Mouse (Mus musculus) intestine, postnatal 0 days (tissue): ENCODE results near the gene 0610030E20Rik. TPM values are rescaled to one million over a fixed set of nuclear protein-coding genes. Genes with fewer than 3 reads are reported as not detected.

Experiments
- ATAC-seq: fragments of 200-750 bp; cut with Nextera tagmentation; 2 replicates; pipeline ENCODE4 v1.8.0; 2017; ENCODE audit warnings: mild to moderate bottlenecking, moderate TSS enrichment, moderate library complexity
- H3K27ac ChIP-seq: fragments of 300-500 bp; sonication (generic); 2 replicates; pipeline ENCODE4 v1.5.1; 2014; ENCODE audit warnings: mild to moderate bottlenecking, low read depth, low read length, moderate library complexity
- H3K27me3 ChIP-seq: fragments of 300-500 bp; sonication (generic); replicated peaks from 2 replicates; pipeline ENCODE4 v1.6.1; 2014; ENCODE audit warnings: low read length, mixed read lengths; ENCODE audit not compliant: control insufficient read depth, insufficient read depth
- H3K36me3 ChIP-seq: fragments of 300-500 bp; sonication (generic); 2 replicates; pipeline ENCODE4 v1.6.1; 2014; ENCODE audit warnings: mild to moderate bottlenecking, moderate library complexity; ENCODE audit not compliant: control insufficient read depth, insufficient read depth
- H3K4me1 ChIP-seq: fragments of 300-500 bp; sonication (generic); replicated peaks from 2 replicates; pipeline ENCODE4 v1.6.1; 2014; ENCODE audit warnings: antibody characterized with exemption, low read length, mixed read lengths; ENCODE audit not compliant: control insufficient read depth, insufficient read depth
- H3K4me2 ChIP-seq: fragments of 300-500 bp; sonication (generic); replicated peaks from 2 replicates; pipeline ENCODE4 v1.6.1; 2014; ENCODE audit warnings: low read depth, mild to moderate bottlenecking, moderate library complexity
- H3K4me3 ChIP-seq: fragments of 300-500 bp; sonication (generic); 2 replicates; pipeline ENCODE4 v1.5.1; 2014; ENCODE audit warnings: low read depth, low read length
- H3K9ac ChIP-seq: fragments of 300-500 bp; sonication (generic); 2 replicates; pipeline ENCODE4 v1.6.1; 2014; ENCODE audit warnings: mild to moderate bottlenecking, low read depth, low read length
- H3K9me3 ChIP-seq: fragments of 300-500 bp; sonication (generic); 2 replicates; pipeline ENCODE4 v1.6.1; 2016; ENCODE audit warnings: mixed run types; ENCODE audit not compliant: control insufficient read depth
- CTCF ChIP-seq: sonication (generic); IDR thresholded peaks from 2 replicates; pipeline ENCODE4 v1.5.1; 2016; ENCODE audit warnings: low read depth, mild to moderate bottlenecking, control low read depth, antibody characterized with exemption, moderate library complexity
- WGBS: fragments of 180-500 bp; shearing (Covaris S2); extraction: QIAGEN DNeasy Blood & Tissue Kit; methylation state at CpG from one replicate; pipeline ENCODE4 v1.1.7; 2014; 5-methylcytosine and 5-hydroxymethylcytosine counted together
- polyA plus RNA-seq: library from polyadenylated mRNA; unstranded; fragments of >200 nt; fragmentation: Nextera tagmentation; extraction: Ambion mirVana; gene quantifications from 2 replicates; pipeline ENCODE4 v1.2.1, GENCODE M21; 2015

0610030E20Rik gene
- polyA plus RNA-seq, 1 experiment from 2014 or later, result 16.0 TPM

GRCm38 (mm10) chr6:72354025-72354424, 6.9 kb downstream of the 0610030E20Rik start:
- Histone ChIP-seq H3K4me1 (0 out of 2 replicates have a peak, but pooled peaks cover 3% of the 10 kb centered on the region), H3K27me3 (no peaks in the 10 kb centered on the region), H3K9me3 (no peaks in the 10 kb centered on the region), H3K4me3 (no peak overlapping the region), H3K36me3 (peaks cover 23% of the 10 kb centered on the region; the same call in 1 of the 2 replicates), H3K27ac (no peak overlapping the region), H3K9ac (no peak overlapping the region), H3K4me2 (no peak overlapping the region)
- 77% methylated on average over 1 of the region's 1 CpGs for WGBS
- no peak for ATAC-seq
- no peak for TF ChIP-seq CTCF

- H3K4me3 ChIP-seq, result peak within 1 kb of the TSS; percentile 63
- ATAC-seq, result peak; percentile 85
- H3K4me2 ChIP-seq, result peak within 1 kb of the TSS; percentile 93
- peaks cover 20% of the 10 kb centered on the region; the same call in 1 of the 2 replicates for H3K36me3 ChIP-seq
- no peaks in the 10 kb centered on the region for H3K27me3 ChIP-seq
- 0 out of 2 replicates have a peak, but pooled peaks cover 3% of the 10 kb centered on the region for H3K4me1 ChIP-seq
- peak within 1 kb of the TSS; percentile 60 for H3K27ac ChIP-seq
- peak within 1 kb of the TSS; percentile 58 for H3K9ac ChIP-seq
- TF ChIP-seq CTCF, result peak; percentile 68
- under 1% methylated on average over 65 of the region's 71 CpGs for WGBS
- H3K9me3 ChIP-seq, result no peaks in the 10 kb centered on the region
Observed at GRCm38 (mm10) chr6:72355066-72355911, 8.2 kb downstream of the 0610030E20Rik start, which contains the start of gene Tmem150a. TSS of gene Tmem150a (plus strand) at chr6:72355447.

- Histone ChIP-seq H3K36me3 (peaks cover 16% of the 10 kb centered on the region; the same call in 1 of the 2 replicates), H3K27ac (peak overlapping the region; percentile 60), H3K4me3 (peak overlapping the region; percentile 63), H3K27me3 (no peaks in the 10 kb centered on the region), H3K9ac (peak overlapping the region; percentile 58), H3K4me1 (peaks cover 8% of the 10 kb centered on the region; the same call in 1 of the 2 replicates), H3K9me3 (no peaks in the 10 kb centered on the region), H3K4me2 (peak overlapping the region; percentile 93)
- 36% methylated on average over 8 of the region's 8 CpGs for WGBS
- ATAC-seq, result no peak
- TF ChIP-seq CTCF, result no peak
Observed at GRCm38 (mm10) chr6:72356001-72356532, 8.9 kb downstream of the 0610030E20Rik start.

GRCm38 (mm10) chr6:72357164-72358079, 10.3 kb downstream of the 0610030E20Rik start:
- Histone ChIP-seq H3K4me2 (no peak overlapping the region), H3K4me1 (peaks cover 8% of the 10 kb centered on the region; the same call in 1 of the 2 replicates), H3K27ac (no peak overlapping the region), H3K9ac (no peak overlapping the region), H3K4me3 (no peak overlapping the region), H3K27me3 (no peaks in the 10 kb centered on the region), H3K9me3 (no peaks in the 10 kb centered on the region), H3K36me3 (peaks cover 16% of the 10 kb centered on the region; the same call in 1 of the 2 replicates)
- no peak for TF ChIP-seq CTCF
- WGBS, result 40% methylated on average over 5 of the region's 5 CpGs
- ATAC-seq, result no peak

GRCm38 (mm10) chr6:72358086-72358764, 11.1 kb downstream of the 0610030E20Rik start:
- 76% methylated on average over 10 of the region's 10 CpGs for WGBS
- Histone ChIP-seq H3K27ac (no peak overlapping the region), H3K9me3 (no peaks in the 10 kb centered on the region), H3K27me3 (no peaks in the 10 kb centered on the region), H3K4me1 (peaks cover 8% of the 10 kb centered on the region; the same call in 1 of the 2 replicates), H3K4me2 (no peak overlapping the region), H3K9ac (no peak overlapping the region), H3K4me3 (no peak overlapping the region), H3K36me3 (peaks cover 16% of the 10 kb centered on the region; the same call in 1 of the 2 replicates)
- no peak for ATAC-seq
- TF ChIP-seq CTCF, result no peak
